Mouse (Mus musculus): Measurements from ENCODE around the gene Efhc1. TPM values are rescaled to one million over a fixed set of nuclear protein-coding genes. Genes with fewer than 3 reads are reported as not detected.

Efhc1 gene
- total RNA-seq, 4 experiments from 2014 or later = 1.1 to 3.6 (median 2.5) TPM

DNA sequence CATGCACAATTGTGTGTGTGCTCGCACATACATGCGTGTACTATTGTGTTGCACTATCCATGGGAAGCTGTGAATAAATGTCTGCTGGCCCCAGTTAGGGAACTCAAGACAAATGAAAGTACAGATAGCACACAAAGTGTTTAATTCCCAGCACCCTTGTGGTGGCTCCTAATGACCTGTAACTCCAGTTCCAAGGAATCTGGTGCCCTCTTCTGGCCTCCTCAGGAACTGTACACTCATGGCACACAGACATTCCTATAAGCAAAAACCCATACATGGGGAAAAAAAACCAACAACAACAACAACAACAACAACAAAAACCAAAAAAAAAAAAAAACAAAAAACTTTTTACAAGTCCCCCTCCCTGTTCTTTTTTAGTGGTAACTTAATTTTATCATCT, 8.4 kb upstream of the Efhc1 start:
- DNase-seq (ENCODE audit: low spot score in 2 of 2) = no peak

DNA sequence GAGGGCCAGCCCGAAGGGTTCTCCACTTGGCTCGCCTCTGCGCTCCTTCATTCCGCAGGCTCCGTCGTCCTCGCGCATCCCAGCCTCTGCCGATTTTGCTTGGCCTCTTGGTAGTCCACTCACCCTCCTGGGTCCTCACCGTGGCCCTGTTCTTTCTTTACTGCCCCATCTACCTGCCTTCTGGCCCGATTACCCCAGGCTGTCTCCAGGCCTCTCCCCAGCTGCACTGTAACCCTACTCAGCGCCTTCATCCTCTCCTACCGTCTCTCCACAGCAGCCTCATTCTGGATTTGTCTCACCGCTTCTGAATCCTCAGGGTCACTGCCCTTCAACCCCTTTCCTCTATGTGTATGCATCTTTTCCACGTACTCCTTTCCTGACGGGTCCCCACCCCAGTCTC, 373 bp downstream of the Efhc1 start:
- DNase-seq (ENCODE audit: low spot score in 2 of 2) = no peak

DNA sequence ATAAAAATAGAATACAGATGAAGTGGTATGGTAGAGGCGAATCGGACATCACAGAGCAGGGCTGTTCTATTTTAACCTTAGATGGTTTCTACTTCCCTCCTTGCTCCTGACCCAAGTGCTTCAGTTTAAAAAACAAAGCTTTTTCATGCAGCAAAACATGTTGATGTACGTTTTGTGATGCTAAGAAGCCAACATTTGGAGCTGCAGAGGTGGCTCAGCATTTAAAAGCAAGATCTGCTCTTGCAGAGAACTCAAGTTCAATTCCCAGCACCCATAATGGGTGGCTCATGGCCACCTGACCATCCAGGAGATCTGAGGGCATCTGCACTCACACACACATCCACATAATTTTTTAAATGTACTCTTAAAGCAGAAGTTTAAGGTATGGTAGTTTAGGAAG, 3.5 kb downstream of the Efhc1 start:
- no peak for DNase-seq (ENCODE audit: low spot score in 2 of 2)

DNA sequence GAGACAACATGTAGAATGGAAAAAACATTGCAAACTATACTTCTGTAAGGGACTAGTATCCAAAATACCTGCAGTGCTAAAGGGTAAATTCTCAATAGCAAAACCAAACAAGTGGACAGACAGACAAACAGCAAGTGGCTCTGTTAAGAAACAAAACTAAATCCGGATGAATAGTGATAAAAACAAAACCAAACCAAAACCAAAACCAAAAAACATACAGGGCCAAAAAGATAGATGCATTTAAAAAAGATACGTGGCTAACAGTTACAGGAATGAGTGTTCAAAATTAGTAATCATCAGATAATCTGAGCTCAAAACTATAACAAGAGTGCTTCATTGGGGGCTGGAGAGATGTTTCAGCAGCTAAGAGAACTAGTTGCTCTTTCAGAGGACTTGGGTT, 18.2 kb downstream of the Efhc1 start:
- no peak for DNase-seq (ENCODE audit: low spot score in 2 of 2)

DNA sequence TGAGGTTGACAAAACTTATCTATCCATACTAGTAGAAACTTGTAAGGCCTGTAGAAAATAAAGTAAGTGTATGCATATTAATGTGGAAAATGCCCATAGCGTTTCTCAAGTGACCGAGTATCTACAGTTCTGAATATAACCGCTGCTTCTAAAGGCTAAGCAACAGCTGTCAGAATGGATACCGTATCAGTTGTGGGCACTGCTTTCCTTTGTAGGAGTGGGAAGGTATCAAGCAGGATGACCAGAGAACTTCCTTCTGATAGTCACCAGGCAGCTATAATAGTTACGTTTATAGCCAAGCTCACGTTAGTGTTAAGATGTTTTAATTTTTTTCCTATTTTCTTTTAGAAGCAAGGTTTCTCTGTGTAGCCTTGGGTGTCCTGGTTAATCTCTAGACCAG, 22.0 kb downstream of the Efhc1 start:
- DNase-seq (ENCODE audit: low spot score in 2 of 2) = no peak

DNA sequence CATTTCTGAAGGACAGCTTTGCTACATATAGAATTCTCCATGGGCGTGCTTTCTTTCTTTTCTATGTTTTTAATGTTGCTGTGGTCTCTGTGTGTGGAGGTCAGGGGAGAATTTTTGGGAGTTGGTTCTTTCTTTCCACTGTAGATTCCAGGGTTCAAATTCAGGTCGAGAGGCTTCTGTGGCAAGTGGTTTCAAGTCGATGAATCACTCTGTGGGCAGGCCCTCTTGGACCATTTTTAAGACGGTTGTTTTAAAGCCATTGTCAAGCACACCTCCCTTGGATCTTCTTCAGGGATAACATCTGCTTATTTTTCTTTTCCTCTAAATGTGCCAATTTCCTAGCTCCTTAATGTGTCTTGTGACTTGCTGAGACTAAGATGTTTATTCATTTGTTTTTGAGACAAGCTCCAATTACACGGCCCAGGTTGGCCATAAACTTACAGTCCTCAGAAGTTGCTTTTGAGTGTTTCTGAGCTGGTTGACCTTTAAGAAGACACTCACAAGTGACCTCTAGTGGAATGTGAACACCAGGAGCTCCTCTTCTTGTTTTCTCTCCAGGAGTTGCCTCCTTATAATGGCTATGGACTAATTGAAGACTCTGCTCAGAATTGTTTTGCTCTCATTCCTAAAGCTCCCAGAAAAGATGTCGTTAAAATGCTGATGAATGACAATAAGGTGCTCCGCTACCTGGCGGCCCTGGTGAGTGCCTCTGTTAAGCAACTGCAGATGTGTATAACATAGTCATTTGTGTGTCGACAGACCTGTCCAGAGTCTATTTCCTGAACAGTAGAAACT, 23.1 kb downstream of the Efhc1 start:
- no peak for DNase-seq (ENCODE audit: low spot score in 2 of 2)

DNA sequence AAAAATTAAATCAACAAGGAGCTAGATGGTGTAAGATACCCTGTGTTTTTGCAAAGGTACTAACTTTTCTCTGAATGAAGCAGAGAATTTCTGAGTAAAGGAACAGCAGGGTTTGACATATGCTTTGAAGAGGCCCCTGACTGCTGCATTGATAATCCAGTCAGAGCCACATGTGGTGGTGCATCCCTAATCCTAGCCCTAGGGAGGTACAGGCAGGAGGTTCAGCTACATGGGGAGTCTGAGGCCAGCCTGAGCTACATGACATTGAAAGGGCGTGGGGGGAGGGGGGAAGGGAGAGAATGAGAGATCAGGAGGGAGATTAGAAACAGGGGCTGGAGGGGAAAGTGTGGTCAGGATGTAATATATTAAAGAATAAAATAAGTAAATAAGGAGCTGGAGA, 29.1 kb downstream of the Efhc1 start:
- DNase-seq (ENCODE audit: low spot score in 2 of 2) = no peak

DNA sequence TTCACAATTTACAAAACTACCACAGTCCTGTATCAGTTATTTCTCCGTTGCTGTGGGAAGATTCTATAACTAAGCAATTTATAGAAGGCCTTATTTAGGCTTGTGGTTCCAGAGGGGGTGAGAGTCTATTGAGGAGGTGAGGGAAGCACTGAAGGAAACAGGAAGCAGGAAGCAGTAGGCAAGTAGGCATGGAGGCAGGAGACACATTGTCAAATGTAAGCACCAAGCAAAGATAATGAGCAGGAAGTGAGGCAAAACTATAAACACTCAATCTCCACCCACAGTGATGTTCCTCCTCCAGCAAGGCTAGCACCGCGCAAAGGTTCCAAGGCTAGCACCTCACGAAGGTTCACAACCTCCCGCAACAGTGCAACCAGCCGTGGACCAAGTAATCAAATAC, 30.3 kb downstream of the Efhc1 start:
- no peak for DNase-seq (ENCODE audit: low spot score in 2 of 2)

DNA sequence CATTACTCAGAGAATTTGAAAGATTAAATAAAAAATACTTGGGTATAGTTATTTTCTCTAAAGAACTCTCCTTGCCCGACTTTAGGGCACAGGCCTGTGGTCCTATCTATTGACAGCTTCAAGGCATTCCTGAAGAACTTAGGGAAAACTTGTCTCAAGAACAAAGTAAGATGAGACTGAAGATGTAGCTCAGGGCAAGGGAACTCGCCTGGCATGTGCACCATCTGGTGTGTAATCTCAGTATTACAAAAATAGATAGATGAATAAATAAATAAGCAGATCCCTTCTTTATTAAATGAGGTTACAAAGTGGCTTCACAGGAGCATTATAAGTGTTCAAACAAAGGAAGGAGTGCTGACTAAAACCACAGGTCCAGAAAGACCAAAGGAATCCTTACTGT, 32.7 kb downstream of the Efhc1 start:
- no peak for DNase-seq (ENCODE audit: low spot score in 2 of 2)

DNA sequence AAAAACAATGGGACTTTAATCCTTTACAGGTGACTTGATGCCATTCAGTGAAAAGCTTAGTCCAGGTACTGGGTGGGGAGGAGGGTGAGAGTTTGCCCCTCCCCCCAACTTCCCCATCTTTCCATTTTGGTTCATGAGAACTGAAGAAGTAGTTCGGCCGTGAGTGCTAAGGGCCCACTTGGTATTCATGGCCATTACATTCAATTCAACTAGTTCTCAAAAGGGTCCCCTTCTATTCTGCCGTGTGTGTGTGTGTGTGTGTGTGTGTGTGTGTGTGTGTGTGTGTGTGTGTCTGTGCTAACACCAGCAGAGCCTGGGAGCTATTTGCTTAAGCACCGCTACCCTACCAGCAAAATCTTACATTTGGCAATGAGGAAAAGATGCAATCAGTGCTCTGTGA, 33.2 kb downstream of the Efhc1 start:
- no peak for DNase-seq (ENCODE audit: low spot score in 2 of 2)

DNA sequence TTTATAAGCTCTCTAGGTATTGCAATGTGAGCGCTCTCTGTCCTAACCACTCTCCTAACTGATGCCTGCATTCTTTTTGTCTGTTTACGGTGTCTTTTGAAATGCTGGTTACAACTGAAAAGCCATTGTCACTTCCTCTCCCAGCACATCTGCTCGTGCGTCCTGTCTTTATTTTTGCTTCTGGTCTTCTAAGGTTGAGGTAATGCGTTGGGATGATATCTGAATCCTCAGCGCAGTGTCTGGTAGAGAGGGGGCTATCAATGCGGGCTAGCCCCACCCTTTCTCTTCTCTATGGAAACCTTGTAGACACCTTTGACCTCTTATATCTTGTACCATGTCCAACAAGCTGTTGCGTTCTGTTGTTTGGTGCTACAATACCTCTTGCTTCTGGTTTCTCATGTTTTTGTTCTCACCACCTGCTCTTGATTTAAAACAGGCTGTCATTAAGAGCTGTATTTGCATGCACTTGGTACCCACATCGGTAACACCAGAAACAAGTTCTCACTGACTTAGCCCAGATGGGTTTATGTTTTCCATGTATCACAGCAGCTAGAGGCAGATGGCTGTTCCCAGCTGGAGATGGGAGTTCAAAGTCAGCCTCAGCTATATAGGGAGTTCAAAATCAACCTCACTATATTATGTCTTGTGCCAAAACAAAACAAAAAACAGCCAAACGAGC, 35.1 kb downstream of the Efhc1 start:
- DNase-seq (ENCODE audit: low spot score in 2 of 2) = no peak

DNA sequence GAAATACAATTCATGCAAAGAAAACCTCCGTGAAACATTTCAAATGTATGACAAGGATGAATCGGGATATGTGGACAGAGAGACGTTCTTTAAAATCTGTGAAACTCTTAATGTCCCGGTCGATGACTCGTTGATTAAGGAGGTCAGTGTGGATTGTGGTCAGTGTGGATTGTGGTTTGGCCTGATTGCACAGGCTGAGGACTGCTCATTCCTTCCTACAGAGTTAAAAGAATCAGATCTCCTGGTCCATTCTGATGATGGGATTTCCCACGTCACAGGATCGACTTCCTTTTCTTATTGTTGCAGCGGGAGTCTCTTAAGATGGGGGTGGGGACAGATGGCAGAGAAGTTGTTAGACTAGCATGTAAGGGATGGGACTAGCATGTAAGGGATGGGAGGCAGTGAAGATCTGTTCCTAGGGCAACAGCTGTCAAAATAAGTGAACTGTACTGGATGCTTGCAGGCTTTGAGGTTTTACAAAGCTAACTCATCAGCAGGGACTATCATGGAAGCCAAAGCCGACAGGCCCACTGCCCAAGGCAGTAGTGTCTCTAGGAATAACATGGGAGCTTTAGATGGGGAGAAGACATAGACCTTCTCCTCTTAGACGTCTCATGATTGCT, 38.1 kb downstream of the Efhc1 start:
- DNase-seq (ENCODE audit: low spot score in 2 of 2) = no peak

DNA sequence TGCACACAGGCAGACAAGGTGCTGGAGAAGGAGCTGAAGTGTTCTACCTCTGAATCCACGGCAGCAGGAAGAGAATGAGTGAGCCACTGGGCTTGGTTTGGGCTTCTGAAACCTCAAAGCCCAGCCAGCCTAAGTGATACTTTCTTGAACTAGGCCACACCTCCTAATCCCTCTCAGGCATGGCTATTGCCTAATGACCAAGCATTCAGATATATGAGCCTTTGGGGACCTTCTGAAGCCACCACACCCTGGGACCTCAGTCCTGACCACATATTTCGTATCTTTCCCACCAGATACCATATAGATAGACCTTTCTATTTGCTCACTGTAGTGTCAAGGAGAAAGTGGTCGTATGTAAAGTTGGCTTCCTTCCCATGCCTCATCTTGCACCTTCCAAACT, 42.3 kb downstream of the Efhc1 start:
- no peak for DNase-seq (ENCODE audit: low spot score in 2 of 2)

DNA sequence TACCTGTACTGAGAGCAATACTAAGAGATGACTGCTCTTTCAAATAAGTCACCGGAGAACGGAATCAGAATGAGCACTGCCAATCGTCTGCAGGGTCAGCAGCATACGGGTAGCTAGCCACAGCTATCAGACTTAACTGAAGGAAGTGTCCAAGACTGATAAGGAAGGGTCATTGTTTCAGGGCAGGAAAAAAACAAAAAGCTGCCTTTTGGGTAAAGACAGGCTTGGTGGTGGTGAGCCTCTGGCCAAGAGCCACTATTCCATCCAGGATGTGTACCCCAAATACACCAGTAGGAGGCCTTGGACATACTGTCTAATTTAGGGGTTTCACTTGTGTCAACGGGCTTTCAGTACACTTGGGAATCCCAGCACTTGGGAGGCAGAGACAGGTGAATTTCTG, 42.9 kb downstream of the Efhc1 start:
- no peak for DNase-seq (ENCODE audit: low spot score in 2 of 2)

DNA sequence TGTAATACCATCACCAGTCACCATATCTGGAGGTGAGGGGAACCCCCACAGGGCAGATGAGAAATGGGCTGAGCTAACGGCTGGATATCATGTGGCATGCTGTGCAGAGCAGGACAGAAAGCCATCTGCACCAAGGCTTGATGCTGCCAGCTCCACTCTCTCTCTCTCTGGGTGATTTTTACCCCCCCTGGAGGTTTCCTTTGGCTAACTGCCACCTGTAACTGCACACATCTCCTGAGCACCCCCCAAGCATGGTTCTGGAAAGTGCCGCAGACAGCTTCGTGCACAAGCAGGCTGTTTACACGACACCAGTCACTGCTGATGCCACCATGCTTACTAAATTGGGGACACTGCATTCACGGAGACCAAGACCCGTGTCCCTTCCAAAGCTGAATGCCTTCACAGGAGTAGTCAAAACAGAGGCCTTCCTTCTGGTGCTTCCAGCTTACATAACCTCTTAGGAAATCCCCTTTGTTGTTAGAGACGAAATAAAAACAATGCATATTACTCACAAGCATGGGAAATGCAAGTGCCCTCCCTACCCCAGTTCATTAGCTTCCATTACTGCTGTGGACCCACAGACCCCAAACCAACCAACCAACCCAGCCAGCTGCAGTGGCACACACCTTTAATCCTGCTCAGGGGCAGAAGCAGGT, 44.0 kb downstream of the Efhc1 start:
- peak in 1 of 2 experiments; percentile 9 for DNase-seq (ENCODE audit: low spot score in 2 of 2)

DNA sequence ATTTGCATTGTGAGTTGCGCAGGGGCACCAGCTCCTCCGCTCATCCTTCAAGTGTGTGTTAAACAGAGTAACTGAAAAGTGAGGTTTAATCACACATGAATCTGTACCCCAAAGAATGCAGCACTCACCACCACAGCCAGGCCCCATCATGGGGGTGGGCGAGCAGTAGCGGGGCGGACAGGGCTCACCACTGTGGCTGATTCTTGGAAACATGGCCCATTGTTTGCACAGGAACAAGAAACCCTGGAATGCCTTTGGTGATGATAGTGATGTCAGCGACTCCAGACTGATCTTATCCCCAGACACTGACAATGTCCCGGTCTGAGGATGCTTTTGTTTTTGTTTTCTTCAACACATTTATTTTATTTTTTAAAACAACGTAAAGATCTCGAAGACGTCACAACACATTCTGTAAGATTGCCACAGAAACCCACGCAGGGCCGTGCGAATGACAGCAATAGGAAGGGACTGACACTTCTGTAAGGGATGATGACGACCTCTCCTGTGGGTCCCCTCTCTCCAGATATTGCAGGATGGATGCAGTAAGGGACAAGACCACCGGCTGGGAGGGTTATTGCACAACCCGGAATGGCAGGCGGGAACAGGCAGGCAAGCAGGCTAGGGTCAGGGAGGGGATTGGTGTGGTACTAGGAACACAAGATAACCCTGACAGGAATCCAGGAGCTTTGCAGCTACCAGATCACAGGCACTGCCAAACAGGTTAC, 45.3 kb downstream of the Efhc1 start:
- DNase-seq (ENCODE audit: low spot score in 2 of 2) = no peak

DNA sequence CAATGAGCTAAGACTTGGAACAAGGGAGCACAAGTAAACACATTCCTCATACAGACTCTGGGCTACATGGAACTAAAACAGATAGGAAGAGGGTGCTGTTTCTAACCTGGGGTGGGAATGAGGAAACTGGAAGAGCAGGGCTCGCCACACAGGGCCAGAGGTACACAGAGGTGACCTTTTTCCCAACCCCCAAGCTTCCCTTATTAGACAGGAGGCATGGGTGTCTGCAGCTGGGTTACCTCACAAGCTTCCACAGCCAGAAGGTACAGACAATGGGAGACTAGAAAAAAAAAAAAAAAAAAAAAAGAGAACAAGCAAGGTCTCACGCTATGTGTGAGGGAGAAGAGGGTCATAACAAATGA, 45.9 kb downstream of the Efhc1 start:
- no peak for DNase-seq (ENCODE audit: low spot score in 2 of 2)

DNA sequence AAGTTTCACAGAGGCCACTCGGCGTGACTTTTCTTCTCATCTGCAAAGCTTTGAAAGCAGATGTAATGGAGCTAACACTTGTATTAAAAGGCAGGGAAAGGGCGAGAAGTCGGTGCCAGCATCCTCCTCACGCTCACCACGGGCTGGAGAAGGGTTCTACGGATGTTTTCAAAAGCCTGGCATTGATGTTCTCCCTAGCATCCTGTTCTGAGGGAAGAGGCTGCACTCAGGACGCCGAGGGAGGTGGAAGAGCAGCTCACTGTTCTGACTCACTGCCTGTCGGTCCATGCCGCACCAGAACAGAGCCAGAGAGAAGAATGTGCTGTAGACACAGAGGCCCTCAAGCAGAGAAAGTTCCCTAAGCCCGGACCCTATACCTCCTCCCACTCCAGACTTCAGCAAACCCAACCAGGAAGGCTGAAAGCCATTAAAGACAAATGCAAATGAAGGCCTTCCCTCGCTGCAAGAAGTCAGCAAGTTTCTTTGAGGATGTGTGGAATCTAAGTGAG, 46.5 kb downstream of the Efhc1 start:
- no peak for DNase-seq (ENCODE audit: low spot score in 2 of 2)

DNA sequence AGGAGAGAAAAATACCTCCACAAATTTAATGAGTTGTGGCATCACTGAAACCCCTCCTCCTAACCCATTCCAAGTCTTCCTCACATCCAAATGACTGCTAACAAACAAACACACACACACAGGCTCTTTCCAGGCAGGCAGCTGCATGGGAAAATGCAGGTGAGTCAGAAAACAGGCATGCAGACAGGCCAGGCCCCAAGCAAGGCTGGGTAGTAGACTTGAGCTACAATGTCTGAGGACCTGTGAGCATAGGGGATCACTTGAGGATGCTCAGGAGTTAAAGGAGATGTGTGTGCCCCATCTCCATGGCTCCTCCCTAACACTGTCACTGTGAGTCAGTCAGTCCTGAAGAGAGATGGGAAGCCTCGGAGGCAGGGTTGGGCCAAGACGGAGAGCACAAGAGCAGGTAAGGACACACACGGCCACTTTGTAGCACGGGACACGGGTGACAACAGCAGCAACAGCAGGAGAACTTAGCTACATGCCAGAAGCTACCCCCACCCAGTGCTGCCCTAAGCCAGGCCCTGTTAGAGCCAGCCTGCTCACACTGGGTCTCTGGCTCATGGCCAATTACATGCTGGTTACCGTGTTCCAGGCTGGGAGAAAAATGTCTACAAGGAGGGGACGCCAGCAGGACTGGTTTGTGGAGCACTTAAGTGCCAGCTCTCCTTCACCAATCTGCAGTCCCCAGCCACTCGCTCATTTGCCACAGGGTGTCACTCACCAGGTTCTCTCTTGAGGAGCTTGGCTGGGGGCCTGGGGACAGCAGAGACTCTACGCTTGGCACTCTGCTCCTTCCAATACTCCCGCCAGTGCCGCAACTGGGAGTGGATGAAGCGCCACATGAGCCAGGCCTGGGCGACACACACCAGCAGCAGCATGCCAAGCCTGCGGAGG, 51.1 kb downstream of the Efhc1 start:
- DNase-seq (ENCODE audit: low spot score in 2 of 2) = peak in 1 of 2 experiments; percentile 9

DNA sequence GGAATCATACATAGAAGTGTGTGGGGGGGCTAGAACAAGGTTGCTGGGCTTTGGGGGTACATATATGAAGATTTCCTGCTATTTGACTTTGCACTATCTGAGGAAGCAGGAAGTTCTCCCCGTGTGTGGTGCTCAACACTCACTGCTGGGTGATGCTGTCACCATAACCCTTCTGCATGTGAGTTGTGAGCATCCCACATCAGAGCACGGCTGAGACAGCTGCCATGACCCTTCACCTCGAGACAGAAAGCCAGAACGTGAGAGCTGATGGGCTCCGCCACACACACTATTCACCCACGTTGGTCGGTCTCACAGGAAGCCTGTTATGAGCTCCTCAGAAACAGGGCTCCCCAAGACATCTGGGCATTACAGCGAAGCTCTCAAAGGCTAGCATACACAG, 53.2 kb downstream of the Efhc1 start:
- DNase-seq (ENCODE audit: low spot score in 2 of 2) = no peak
